Mouse (Mus musculus): ENCODE results near the gene Gprin2. TPM values are rescaled to one million over a fixed set of nuclear protein-coding genes. Genes with fewer than 3 reads are reported as not detected.

Gprin2 gene
- polyA plus RNA-seq, 1 experiment = 0.44 TPM

DNA sequence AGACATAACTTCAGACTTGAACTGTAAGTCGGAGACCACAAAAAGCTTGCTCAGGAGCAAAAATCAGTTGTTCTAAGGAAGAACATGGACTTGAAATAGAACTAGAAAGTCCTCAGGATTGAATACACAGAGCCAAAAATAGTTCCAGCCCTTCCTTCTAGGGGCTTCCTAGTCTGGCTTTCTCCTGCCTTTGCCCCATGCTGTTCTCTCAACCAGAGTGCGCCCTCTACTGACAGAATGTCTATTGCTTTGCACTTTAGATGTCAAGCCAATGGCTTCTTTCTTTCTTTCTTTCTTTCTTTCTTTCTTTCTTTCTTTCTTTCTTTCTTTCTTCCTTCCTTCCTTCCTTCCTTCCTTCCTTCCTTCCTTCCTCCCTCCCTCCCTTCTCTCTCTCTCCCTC is 7.2 kb upstream of the Gprin2 start:
- Histone ChIP-seq H3K4me1 (ENCODE audit: control insufficient read depth, insufficient read depth, low read length) (no peaks in the 10 kb centered on the region), H3K27ac (ENCODE audit: insufficient read depth, low read length) (no peak overlapping the region), H3K4me3 (ENCODE audit: insufficient read depth, low read length) (no peak overlapping the region)
- TF ChIP-seq POLR2A (IDR thresholded peaks at IDR 0.05; ENCODE audit: extremely low read depth, insufficient read depth, low read length) (no peak), CTCF (IDR thresholded peaks at IDR 0.05; ENCODE audit: extremely low read depth, insufficient read depth, low read length) (peak; percentile 57)

DNA sequence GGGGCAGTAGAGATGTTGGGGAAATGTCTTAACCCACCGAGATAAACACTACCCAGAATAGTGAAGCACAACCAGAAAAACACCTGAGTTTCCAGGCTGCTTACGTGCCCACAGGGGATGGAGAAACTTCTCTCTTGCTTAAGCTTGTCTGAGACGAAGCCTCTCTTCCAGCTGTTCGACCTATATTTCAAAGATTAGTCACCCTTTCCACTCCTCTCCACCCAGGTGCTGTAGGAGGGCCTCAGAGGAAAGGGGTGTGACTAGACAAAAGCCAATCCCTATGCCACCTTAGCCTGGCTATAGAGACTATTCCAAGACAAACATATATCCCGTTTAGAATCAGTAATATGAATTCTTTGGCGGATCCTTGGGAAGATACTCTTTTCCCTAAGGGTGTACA is 6.5 kb upstream of the Gprin2 start:
- H3K4me3 ChIP-seq (ENCODE audit: insufficient read depth, low read length) = no peak overlapping the region
- no peak overlapping the region for H3K27ac ChIP-seq (ENCODE audit: insufficient read depth, low read length)
- TF ChIP-seq POLR2A (IDR thresholded peaks at IDR 0.05; ENCODE audit: extremely low read depth, insufficient read depth, low read length) (no peak), CTCF (IDR thresholded peaks at IDR 0.05; ENCODE audit: extremely low read depth, insufficient read depth, low read length) (no peak)
- no peaks in the 10 kb centered on the region for H3K4me1 ChIP-seq (ENCODE audit: control insufficient read depth, insufficient read depth, low read length)

DNA sequence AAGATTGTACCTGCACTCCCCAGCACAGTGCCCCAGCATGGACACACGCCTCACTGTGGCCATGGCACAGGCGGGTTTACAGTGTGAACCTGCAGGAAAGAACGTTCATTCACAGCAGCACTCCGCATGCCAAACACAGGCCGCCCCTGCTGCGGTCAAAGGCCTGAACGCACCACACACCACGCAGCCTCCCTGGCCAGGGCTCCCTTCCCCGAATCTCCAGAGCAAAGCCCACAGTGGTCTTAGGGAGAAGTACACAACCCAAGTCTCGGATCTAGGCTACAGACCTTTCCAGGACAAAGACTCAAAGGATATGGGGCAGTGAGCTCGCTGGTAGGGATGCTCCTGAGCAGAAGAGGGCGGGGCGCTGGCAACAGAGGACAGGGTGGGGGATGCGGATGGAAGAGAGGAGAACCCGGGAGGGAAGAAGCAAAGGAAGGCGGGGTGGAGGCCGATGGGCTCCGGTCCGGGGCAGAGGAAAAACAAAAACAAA is 669 bp downstream of the Gprin2 start:
- no peak for TF ChIP-seq POLR2A (IDR thresholded peaks at IDR 0.05; ENCODE audit: extremely low read depth, insufficient read depth, low read length)
- no peak for TF ChIP-seq CTCF (IDR thresholded peaks at IDR 0.05; ENCODE audit: extremely low read depth, insufficient read depth, low read length)
- no peaks in the 10 kb centered on the region for H3K4me1 ChIP-seq (ENCODE audit: control insufficient read depth, insufficient read depth, low read length)
- peak overlapping the region; percentile 51 for H3K4me3 ChIP-seq (ENCODE audit: insufficient read depth, low read length)
- H3K27ac ChIP-seq (ENCODE audit: insufficient read depth, low read length) = no peak overlapping the region

DNA sequence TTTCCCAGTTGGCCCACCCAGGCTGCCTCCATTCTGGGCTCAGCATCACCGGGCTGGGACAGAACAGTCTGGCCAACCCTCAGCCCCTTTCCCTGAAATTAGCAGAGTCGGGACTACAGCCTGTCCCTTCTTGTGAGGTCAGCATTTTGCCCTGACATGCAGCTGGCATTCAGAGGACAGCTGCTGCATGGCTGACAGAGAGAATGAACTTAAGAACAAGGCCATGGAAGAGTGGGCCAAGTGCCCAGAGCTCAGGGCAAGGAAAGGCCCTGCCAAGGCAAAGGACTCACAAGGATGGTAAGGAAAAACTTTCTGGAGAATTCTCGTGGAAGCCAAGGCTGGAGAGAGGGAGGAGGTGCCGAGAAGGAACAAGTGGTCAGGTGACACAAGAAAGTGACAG is 4.7 kb downstream of the Gprin2 start:
- Histone ChIP-seq H3K4me1 (ENCODE audit: control insufficient read depth, insufficient read depth, low read length) (no peaks in the 10 kb centered on the region), H3K4me3 (ENCODE audit: insufficient read depth, low read length) (no peak overlapping the region), H3K27ac (ENCODE audit: insufficient read depth, low read length) (no peak overlapping the region)
- TF ChIP-seq CTCF (IDR thresholded peaks at IDR 0.05; ENCODE audit: extremely low read depth, insufficient read depth, low read length) = no peak
- no peak for TF ChIP-seq POLR2A (IDR thresholded peaks at IDR 0.05; ENCODE audit: extremely low read depth, insufficient read depth, low read length)

DNA sequence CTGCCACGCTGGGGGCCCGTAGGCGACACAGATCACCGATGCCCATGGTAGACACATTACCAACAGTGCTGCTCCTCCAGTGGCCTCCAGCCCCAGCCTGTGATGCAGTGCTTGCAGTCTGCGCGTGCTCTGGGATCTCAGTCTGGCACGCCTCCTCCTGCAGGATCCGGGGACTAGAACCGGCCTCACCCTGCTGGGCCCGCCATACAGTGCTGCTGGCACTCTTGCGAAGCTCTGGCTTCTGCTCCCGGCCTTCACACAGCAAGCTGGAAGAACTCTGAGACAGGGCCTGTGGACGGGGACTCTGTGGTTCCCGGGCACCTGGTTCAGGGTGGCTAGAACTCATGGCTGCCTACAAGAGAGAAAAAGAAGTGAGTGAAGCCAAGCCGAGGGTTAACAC is 6.0 kb downstream of the Gprin2 start:
- Histone ChIP-seq H3K4me3 (ENCODE audit: insufficient read depth, low read length) (no peak overlapping the region), H3K27ac (ENCODE audit: insufficient read depth, low read length) (no peak overlapping the region), H3K4me1 (ENCODE audit: control insufficient read depth, insufficient read depth, low read length) (no peaks in the 10 kb centered on the region)
- no peak for TF ChIP-seq CTCF (IDR thresholded peaks at IDR 0.05; ENCODE audit: extremely low read depth, insufficient read depth, low read length)
- no peak for TF ChIP-seq POLR2A (IDR thresholded peaks at IDR 0.05; ENCODE audit: extremely low read depth, insufficient read depth, low read length)

DNA sequence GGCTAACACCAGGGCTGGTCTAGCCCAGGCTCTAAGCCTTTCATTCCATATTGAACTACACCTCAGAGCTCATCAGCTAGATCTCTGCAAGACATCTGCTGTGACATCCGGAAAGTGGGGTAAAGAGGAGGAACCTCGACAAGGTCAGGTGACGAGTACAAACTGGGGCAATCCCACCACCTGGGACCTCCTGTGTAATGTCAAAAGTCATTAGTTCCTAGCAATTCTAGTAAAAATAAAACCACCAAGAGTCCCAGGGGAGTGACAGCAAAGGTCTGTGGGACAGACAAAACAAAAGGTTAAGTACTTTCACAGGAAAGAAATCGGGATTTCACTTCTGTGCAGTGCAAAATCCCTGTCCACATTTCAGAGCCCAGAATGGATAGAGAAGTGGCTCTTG is 7.6 kb downstream of the Gprin2 start:
- no peaks in the 10 kb centered on the region for H3K4me1 ChIP-seq (ENCODE audit: control insufficient read depth, insufficient read depth, low read length)
- TF ChIP-seq POLR2A (IDR thresholded peaks at IDR 0.05; ENCODE audit: extremely low read depth, insufficient read depth, low read length) = no peak
- no peak for TF ChIP-seq CTCF (IDR thresholded peaks at IDR 0.05; ENCODE audit: extremely low read depth, insufficient read depth, low read length)
- H3K4me3 ChIP-seq (ENCODE audit: insufficient read depth, low read length) = no peak overlapping the region
- no peak overlapping the region for H3K27ac ChIP-seq (ENCODE audit: insufficient read depth, low read length)

DNA sequence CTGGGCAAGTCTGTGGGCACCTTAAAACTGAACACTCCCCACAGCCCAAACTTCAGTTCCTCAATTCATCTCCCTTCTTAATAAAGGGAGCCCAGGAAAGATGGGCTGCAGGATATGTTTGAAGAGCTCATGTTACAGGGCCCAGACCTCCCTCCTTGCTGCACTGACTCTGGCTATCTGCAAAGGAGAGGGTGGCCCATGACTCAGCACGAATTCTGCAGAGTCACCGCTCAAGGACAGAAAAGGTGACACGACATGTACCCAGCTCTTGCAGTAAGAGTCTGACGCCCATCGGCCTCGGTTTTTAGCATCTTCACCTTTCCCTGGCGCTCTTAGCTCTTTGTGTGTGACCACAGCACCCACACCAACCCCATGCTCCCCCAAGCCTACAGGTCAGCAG is 11.1 kb downstream of the Gprin2 start:
- Histone ChIP-seq H3K27ac (ENCODE audit: insufficient read depth, low read length) (no peak overlapping the region), H3K4me3 (ENCODE audit: insufficient read depth, low read length) (no peak overlapping the region), H3K4me1 (ENCODE audit: control insufficient read depth, insufficient read depth, low read length) (no peaks in the 10 kb centered on the region)
- TF ChIP-seq CTCF (IDR thresholded peaks at IDR 0.05; ENCODE audit: extremely low read depth, insufficient read depth, low read length) (no peak), POLR2A (IDR thresholded peaks at IDR 0.05; ENCODE audit: extremely low read depth, insufficient read depth, low read length) (no peak)

DNA sequence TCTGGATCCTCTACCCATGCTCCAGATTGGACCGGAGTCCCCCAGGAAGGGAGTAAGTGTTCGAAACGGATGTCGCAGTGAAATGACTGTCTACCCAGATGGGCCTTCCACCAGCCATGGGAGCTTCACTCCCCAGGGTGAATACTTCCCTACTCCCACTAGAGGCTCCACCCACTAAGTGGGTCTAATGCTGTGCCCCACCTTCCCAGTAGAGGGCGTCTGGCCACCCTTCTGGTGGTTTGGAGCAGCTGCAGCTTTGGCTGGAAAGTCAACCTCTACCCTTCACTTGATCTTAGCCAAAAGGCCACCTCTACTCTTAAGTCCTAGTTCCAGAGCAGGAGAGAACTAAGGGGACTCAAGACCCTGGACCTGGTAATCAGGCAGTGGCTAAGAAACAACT is 12.8 kb downstream of the Gprin2 start:
- no peak overlapping the region for H3K4me3 ChIP-seq (ENCODE audit: insufficient read depth, low read length)
- H3K4me1 ChIP-seq (ENCODE audit: control insufficient read depth, insufficient read depth, low read length) = no peaks in the 10 kb centered on the region
- no peak overlapping the region for H3K27ac ChIP-seq (ENCODE audit: insufficient read depth, low read length)
- TF ChIP-seq POLR2A (IDR thresholded peaks at IDR 0.05; ENCODE audit: extremely low read depth, insufficient read depth, low read length) (no peak), CTCF (IDR thresholded peaks at IDR 0.05; ENCODE audit: extremely low read depth, insufficient read depth, low read length) (peak; percentile 42)

DNA sequence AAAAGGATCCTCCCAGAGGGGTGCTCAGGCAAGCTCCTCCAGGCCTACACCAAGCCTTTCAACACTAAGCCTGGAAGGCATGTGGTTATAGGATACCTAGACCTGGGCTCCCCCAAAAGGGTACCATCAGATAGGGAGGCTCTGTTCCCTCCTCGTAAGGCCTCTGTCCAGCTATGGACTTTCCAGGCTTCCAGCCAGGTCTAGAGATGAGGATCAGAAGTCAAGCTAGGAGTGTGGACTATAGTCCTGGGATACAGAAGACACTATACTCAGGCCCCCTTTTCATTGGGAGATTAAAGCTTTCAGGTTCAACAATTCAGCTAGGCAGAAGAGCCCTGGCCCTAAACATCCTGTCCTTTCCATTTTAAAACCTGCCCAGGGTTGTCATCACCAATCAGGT is 18.4 kb downstream of the Gprin2 start:
- H3K4me1 ChIP-seq (ENCODE audit: control insufficient read depth, insufficient read depth, low read length) = no peaks in the 10 kb centered on the region
- TF ChIP-seq CTCF (IDR thresholded peaks at IDR 0.05; ENCODE audit: extremely low read depth, insufficient read depth, low read length) (no peak), POLR2A (IDR thresholded peaks at IDR 0.05; ENCODE audit: extremely low read depth, insufficient read depth, low read length) (no peak)
- no peak overlapping the region for H3K4me3 ChIP-seq (ENCODE audit: insufficient read depth, low read length)
- no peak overlapping the region for H3K27ac ChIP-seq (ENCODE audit: insufficient read depth, low read length)

DNA sequence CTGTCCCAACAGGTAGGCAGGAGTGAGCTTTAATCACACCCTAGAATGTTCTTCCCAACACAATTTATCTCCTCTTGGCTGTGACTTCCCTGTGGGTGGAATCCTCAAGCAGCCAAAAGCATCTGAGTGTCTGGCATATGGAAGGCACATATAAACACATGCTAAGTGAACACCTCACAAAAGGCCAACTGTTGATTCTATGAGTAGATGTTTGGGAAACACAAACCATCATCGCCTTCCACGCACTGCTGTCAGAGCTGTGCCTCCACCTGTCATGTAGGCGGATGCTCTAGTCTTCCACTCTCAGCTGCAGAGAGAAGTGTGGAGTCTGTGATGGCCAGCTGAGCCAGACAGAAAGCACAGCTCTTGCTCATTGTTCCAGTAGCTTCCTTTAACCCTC is 22.1 kb downstream of the Gprin2 start:
- TF ChIP-seq CTCF (IDR thresholded peaks at IDR 0.05; ENCODE audit: extremely low read depth, insufficient read depth, low read length) (no peak), POLR2A (IDR thresholded peaks at IDR 0.05; ENCODE audit: extremely low read depth, insufficient read depth, low read length) (no peak)
- no peak overlapping the region for H3K27ac ChIP-seq (ENCODE audit: insufficient read depth, low read length)
- H3K4me1 ChIP-seq (ENCODE audit: control insufficient read depth, insufficient read depth, low read length) = no peaks in the 10 kb centered on the region

More for the DNA sequence above, 22.1 kb downstream of the Gprin2 start:
- H3K4me3 ChIP-seq (ENCODE audit: insufficient read depth, low read length) = no peak overlapping the region
